ENCODE assay signal across 14 mouse cellular contexts in the genomic region with DNA sequence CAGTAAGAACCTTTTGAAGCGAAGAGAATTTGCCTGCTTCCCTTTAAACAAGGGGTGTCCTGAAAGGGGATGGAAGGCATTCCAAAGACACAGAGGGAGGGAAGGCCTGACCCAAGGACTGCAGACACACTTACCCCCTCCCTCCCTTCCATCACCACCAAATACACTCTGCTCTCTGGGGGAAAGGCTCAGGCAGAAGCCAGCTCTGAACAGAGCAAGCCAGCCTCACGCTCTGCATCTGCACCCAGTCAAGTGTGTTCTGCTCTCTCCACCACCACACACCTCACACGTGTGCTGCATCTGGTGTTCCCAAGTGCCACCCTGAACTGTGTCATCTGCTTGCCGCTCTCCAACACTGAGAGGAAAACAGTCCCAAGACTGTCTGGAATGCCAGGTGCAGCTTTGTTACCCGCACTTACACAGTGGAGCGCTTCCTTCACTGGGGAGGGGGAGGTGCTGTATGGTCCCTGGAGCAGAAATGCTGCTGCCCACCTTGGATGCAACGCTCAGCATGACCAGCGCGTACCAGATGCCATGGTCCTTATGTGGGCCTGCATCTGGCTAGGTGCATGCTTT. TPM values are rescaled to one million over a fixed set of nuclear protein-coding genes. Genes with fewer than 3 reads are reported as not detected.
A peak's percentile ranks its signal among the peaks of the same experiment; 100 is the strongest.
DNase-seq lines count a peak whose midpoint lies in the region; ATAC-seq and TF ChIP-seq lines count a peak whose summit lies in the region.
"Had no signal": no experiment of that assay in that cellular context is flagged by ENCODE, and none has a peak within 500 bp of the region (broad histone marks: within the 10 kb centered on the region; RNA-seq: fewer than 3 reads in every experiment).

No protein-coding gene starts in this region.

- no peak overlapping the region for H3K4me3 ChIP-seq in heart, embryonic 16.5 days (ENCODE audit: low read length)
- no peak overlapping the region for H3K4me3 ChIP-seq in stomach, embryonic 16.5 days (replicated peaks; ENCODE audit: low read length)
- H3K4me3 ChIP-seq in stomach, postnatal 0 days (ENCODE audit: low read depth, low read length) = no peak overlapping the region
- H3K4me3 ChIP-seq in limb, embryonic 13.5 days = no peak overlapping the region
- H3K4me3 ChIP-seq: erythroblast, embryonic 14.5 days; liver, embryonic 12.5 days; neural tube, embryonic 12.5 days had no signal

- no peaks in the 10 kb centered on the region for H3K9me3 ChIP-seq in heart, embryonic 16.5 days (replicated peaks; ENCODE audit: control insufficient read depth, low read length)
- no peaks in the 10 kb centered on the region for H3K9me3 ChIP-seq in stomach, embryonic 16.5 days (replicated peaks; ENCODE audit: control insufficient read depth, low read length)
- H3K9me3 ChIP-seq in stomach, postnatal 0 days (ENCODE audit: control insufficient read depth, low read length) = no peaks in the 10 kb centered on the region
- H3K9me3 ChIP-seq in limb, embryonic 13.5 days = no peaks in the 10 kb centered on the region
- H3K9me3 ChIP-seq: liver, embryonic 12.5 days; neural tube, embryonic 12.5 days had no signal

- ATAC-seq in heart, embryonic 16.5 days (replicated peaks; ENCODE audit: extremely low read depth, insufficient read depth, low FRiP score) = peak; percentile 49
- ATAC-seq in stomach, embryonic 16.5 days (ENCODE audit: insufficient read depth, low FRiP score) = peak; percentile 6; the same call in 1 of the 2 replicates
- no peak for ATAC-seq in stomach, postnatal 0 days (ENCODE audit: low FRiP score, low TSS enrichment)
- peak; percentile 35; the same call in 1 of the 2 replicates for ATAC-seq in limb, embryonic 13.5 days (ENCODE audit: low FRiP score, low read depth)
- ATAC-seq: liver, embryonic 12.5 days had no signal

- TF ChIP-seq EP300 in stomach, postnatal 0 days (optimal IDR thresholded peaks at IDR 0.05) = no peak

- 72% methylated on average over 9 of the region's 9 CpGs for WGBS in heart, embryonic 16.5 days
- 76% methylated on average over 9 of the region's 9 CpGs for WGBS in stomach, embryonic 16.5 days
- 86% methylated on average over 9 of the region's 9 CpGs for WGBS in stomach, postnatal 0 days
- 48% methylated on average over 9 of the region's 9 CpGs for WGBS in limb, embryonic 13.5 days

- no peak for DNase-seq in heart, postnatal 10 days
- DNase-seq in stomach, postnatal 0 days (ENCODE audit: low spot score) = no peak
- no peak for DNase-seq in gastrocnemius, postnatal 25 days
- no peak for DNase-seq in urinary bladder, postnatal 10 days (ENCODE audit: low spot score)
- DNase-seq: cerebellum, postnatal 14 days; right cerebral cortex, postnatal 14 days had no signal

- H3K27ac ChIP-seq in heart, embryonic 16.5 days (ENCODE audit: low read length) = no peak overlapping the region
- H3K27ac ChIP-seq in stomach, embryonic 16.5 days (ENCODE audit: low read length) = no peak overlapping the region
- H3K27ac ChIP-seq in stomach, postnatal 0 days (replicated peaks) = no peak overlapping the region
- H3K27ac ChIP-seq in limb, embryonic 13.5 days = peak overlapping the region; percentile 15; the same call in 1 of the 2 replicates
- H3K27ac ChIP-seq: kidney, postnatal 0 days; liver, embryonic 12.5 days; macrophage had no signal

- TF ChIP-seq CTCF in stomach, postnatal 0 days (IDR thresholded peaks at IDR 0.05; ENCODE audit: low read depth) = no peak

- no peaks in the 10 kb centered on the region for H3K27me3 ChIP-seq in heart, embryonic 16.5 days (ENCODE audit: control insufficient read depth, insufficient read depth, low read length)
- H3K27me3 ChIP-seq in stomach, embryonic 16.5 days (ENCODE audit: control insufficient read depth, insufficient read depth, low read length) = no peaks in the 10 kb centered on the region
- no peaks in the 10 kb centered on the region for H3K27me3 ChIP-seq in stomach, postnatal 0 days (ENCODE audit: control insufficient read depth, insufficient read depth, low read length)
- H3K27me3 ChIP-seq in limb, embryonic 13.5 days = no peaks in the 10 kb centered on the region
- H3K27me3 ChIP-seq: liver, embryonic 12.5 days; neural tube, embryonic 12.5 days had no signal

- no peak overlapping the region for H3K4me2 ChIP-seq in heart, embryonic 16.5 days (ENCODE audit: low read depth, low read length)
- no peak overlapping the region for H3K4me2 ChIP-seq in stomach, embryonic 16.5 days (ENCODE audit: low read depth, low read length)
- H3K4me2 ChIP-seq in stomach, postnatal 0 days (replicated peaks; ENCODE audit: low read depth) = no peak overlapping the region
- H3K4me2 ChIP-seq in limb, embryonic 13.5 days (replicated peaks) = 0 out of 2 replicates have a peak overlapping the region, but pooled peaks have one; percentile 1
- H3K4me2 ChIP-seq: liver, embryonic 12.5 days; neural tube, embryonic 12.5 days had no signal

- peaks cover 44% of the 10 kb centered on the region for H3K4me1 ChIP-seq in heart, embryonic 16.5 days (ENCODE audit: control insufficient read depth, insufficient read depth, low read length)
- peaks cover 20% of the 10 kb centered on the region for H3K4me1 ChIP-seq in stomach, embryonic 16.5 days (ENCODE audit: control insufficient read depth, insufficient read depth, low read length)
- H3K4me1 ChIP-seq in stomach, postnatal 0 days (replicated peaks; ENCODE audit: control insufficient read depth, insufficient read depth) = 0 out of 2 replicates have a peak, but pooled peaks cover 3% of the 10 kb centered on the region
- peaks cover 48% of the 10 kb centered on the region for H3K4me1 ChIP-seq in limb, embryonic 13.5 days

- H3K9ac ChIP-seq in heart, embryonic 16.5 days (ENCODE audit: low read length) = no peak overlapping the region
- H3K9ac ChIP-seq in stomach, embryonic 16.5 days (ENCODE audit: low read length) = no peak overlapping the region
- H3K9ac ChIP-seq in stomach, postnatal 0 days (ENCODE audit: low read length) = no peak overlapping the region
- H3K9ac ChIP-seq in limb, embryonic 13.5 days = no peak overlapping the region
- H3K9ac ChIP-seq: liver, embryonic 12.5 days; neural tube, embryonic 12.5 days had no signal

- intact Hi-C loops in heart, postnatal 10 days (cut with DNase I) = no loop called here

- H3K36me3 ChIP-seq in heart, embryonic 16.5 days (ENCODE audit: control insufficient read depth, insufficient read depth) = no peaks in the 10 kb centered on the region
- peaks cover 1% of the 10 kb centered on the region; the same call in 1 of the 2 replicates for H3K36me3 ChIP-seq in stomach, embryonic 16.5 days (ENCODE audit: control insufficient read depth, insufficient read depth, low read length)
- H3K36me3 ChIP-seq in stomach, postnatal 0 days (ENCODE audit: control insufficient read depth, insufficient read depth, low read length) = peaks cover 2% of the 10 kb centered on the region; the same call in 1 of the 2 replicates
- H3K36me3 ChIP-seq in limb, embryonic 13.5 days = peaks cover 33% of the 10 kb centered on the region

RNA-seq across cellular contexts. Expression of a gene that starts 53.9 kb away (rescaled TPM):
- polyA plus RNA-seq in heart, embryonic 16.5 days (2015; fragmentation: Nextera tagmentation; extraction: Ambion mirVana) = 9.8 and 10.6 TPM in 2 replicates
- total RNA-seq in heart, postnatal 10 days (2021) = 100 to 1,000 TPM; 111 to 112 TPM
- 26.1 and 27.4 TPM in 2 replicates for polyA plus RNA-seq in stomach, embryonic 16.5 days (2015; fragmentation: Nextera tagmentation; extraction: Ambion mirVana)
- polyA plus RNA-seq in stomach, postnatal 0 days (2015; fragmentation: Nextera tagmentation; extraction: Ambion mirVana) = 112 and 116 TPM in 2 replicates
- 2.0 and 2.2 TPM in 2 replicates for polyA plus RNA-seq in limb, embryonic 13.5 days (2015; fragmentation: Nextera tagmentation; extraction: Ambion mirVana)
- 1 to 10 TPM in 1 of 2 experiments, under 1 TPM in 1; 0.28 to 1.0 TPM for total RNA-seq in gastrocnemius, postnatal 25 days (2021)
- polyA plus RNA-seq: macrophage had no signal
